Mouse (Mus musculus) lung, postnatal 0 days (tissue): Measurements from ENCODE around the gene Dspp. TPM values are rescaled to one million over a fixed set of nuclear protein-coding genes. Genes with fewer than 3 reads are reported as not detected.

Source experiments
- ATAC-seq: fragments of 200-750 bp; cut with Nextera tagmentation; 2 replicates; pipeline ENCODE4 v1.8.0; 2017; ENCODE audit warnings: moderate library complexity
- DNase-seq: peaks from one replicate; pipeline ENCODE4 v3.0.0-alpha.2; 2016; ENCODE audit warnings: low spot score
- H3K27ac ChIP-seq: fragments of 300-500 bp; sonication (generic); 2 replicates; pipeline ENCODE4 v1.5.1; 2014; ENCODE audit warnings: antibody characterized with exemption, mild to moderate bottlenecking, low read length, mixed read lengths
- H3K27me3 ChIP-seq: fragments of 300-500 bp; sonication (generic); replicated peaks from 2 replicates; pipeline ENCODE4 v1.6.1; 2014; ENCODE audit warnings: low read length, mixed read lengths; ENCODE audit not compliant: insufficient read depth
- H3K36me3 ChIP-seq: fragments of 300-500 bp; sonication (generic); 2 replicates; pipeline ENCODE4 v1.6.1; 2014; ENCODE audit warnings: low read length, mixed read lengths; ENCODE audit not compliant: insufficient read depth
- H3K4me1 ChIP-seq: fragments of 300-500 bp; sonication (generic); 2 replicates; pipeline ENCODE4 v1.6.1; 2014; ENCODE audit warnings: antibody characterized with exemption, low read depth, low read length, mixed read lengths; ENCODE audit not compliant: insufficient read depth
- H3K4me2 ChIP-seq: fragments of 300-500 bp; sonication (generic); replicated peaks from 2 replicates; pipeline ENCODE4 v1.6.1; 2014; ENCODE audit warnings: low read depth, mild to moderate bottlenecking, low read length, moderate library complexity, mixed read lengths
- H3K4me3 ChIP-seq: fragments of 300-500 bp; sonication (generic); 2 replicates; pipeline ENCODE4 v1.5.1; 2014; ENCODE audit warnings: low read depth, low read length
- H3K9ac ChIP-seq: fragments of 300-500 bp; sonication (generic); replicated peaks from 2 replicates; pipeline ENCODE4 v1.6.1; 2014; ENCODE audit warnings: low read depth, mild to moderate bottlenecking
- H3K9me3 ChIP-seq: fragments of 300-500 bp; sonication (generic); 2 replicates; pipeline ENCODE4 v1.6.1; 2016; ENCODE audit warnings: low read length, mixed read lengths
- CTCF ChIP-seq: IDR thresholded peaks from 2 replicates; pipeline ENCODE4 v1.5.1; 2016; ENCODE audit warnings: antibody characterized with exemption, mild to moderate bottlenecking
- EP300 ChIP-seq: IDR thresholded peaks from 2 replicates; pipeline ENCODE4 v1.6.1; 2016; ENCODE audit warnings: antibody characterized with exemption, mild to moderate bottlenecking, control low read depth
- WGBS: fragments of 180-500 bp; shearing (Covaris S2); extraction: QIAGEN DNeasy Blood & Tissue Kit; methylation state at CpG from one replicate; pipeline ENCODE4 v1.1.7; 2014; 5-methylcytosine and 5-hydroxymethylcytosine counted together
- polyA plus RNA-seq: library from polyadenylated mRNA; unstranded; fragments of >200 nt; fragmentation: Nextera tagmentation; extraction: Ambion mirVana; gene quantifications from 2 replicates; pipeline ENCODE4 v1.2.1, GENCODE M21; 2015

Gene Dspp
- polyA plus RNA-seq, 1 experiment from 2014 or later: not detected

- H3K9me3 ChIP-seq: no peaks in the 10 kb centered on the region
- no peak overlapping the region for H3K4me2 ChIP-seq
- WGBS: 34% methylated on average over 4 of the region's 4 CpGs
- no peak overlapping the region for H3K9ac ChIP-seq
- no peak for TF ChIP-seq EP300
- peak; percentile 91 for TF ChIP-seq CTCF
- H3K4me1 ChIP-seq: no peaks in the 10 kb centered on the region
- no peaks in the 10 kb centered on the region for H3K36me3 ChIP-seq
- H3K27ac ChIP-seq: no peak overlapping the region
- H3K27me3 ChIP-seq: no peaks in the 10 kb centered on the region
- peak; percentile 56 for ATAC-seq
- peak; percentile 72 for DNase-seq
- no peak overlapping the region for H3K4me3 ChIP-seq
Measured at GRCm38 (mm10) chr5:104131544-104131943, 39.0 kb upstream of the Dspp start.

GRCm38 (mm10) chr5:104133752-104134151 is 36.8 kb upstream of the Dspp start:
- WGBS: 49% methylated on average over 4 of the region's 4 CpGs
- 0 out of 2 replicates have a peak, but pooled peaks have one; percentile 24 for ATAC-seq
- no peak overlapping the region for H3K4me3 ChIP-seq

GRCm38 (mm10) chr5:104137920-104138541 is 32.5 kb upstream of the Dspp start:
- H3K27me3 ChIP-seq: no peaks in the 10 kb centered on the region
- H3K4me3 ChIP-seq: no peak overlapping the region
- no peaks in the 10 kb centered on the region for H3K36me3 ChIP-seq
- 39% methylated on average over 10 of the region's 10 CpGs for WGBS
- no peaks in the 10 kb centered on the region for H3K9me3 ChIP-seq
- peak; percentile 60 for ATAC-seq
- H3K27ac ChIP-seq: no peak overlapping the region
- no peak overlapping the region for H3K9ac ChIP-seq
- no peak overlapping the region for H3K4me2 ChIP-seq
- no peaks in the 10 kb centered on the region for H3K4me1 ChIP-seq
- TF ChIP-seq CTCF (no peak), EP300 (no peak)
- DNase-seq: no peak

More at GRCm38 (mm10) chr5:104133752-104134151, 36.8 kb upstream of the Dspp start:
- Histone ChIP-seq H3K4me1 (no peaks in the 10 kb centered on the region), H3K4me2 (no peak overlapping the region), H3K9me3 (no peaks in the 10 kb centered on the region), H3K27ac (no peak overlapping the region), H3K9ac (no peak overlapping the region), H3K27me3 (no peaks in the 10 kb centered on the region), H3K36me3 (no peaks in the 10 kb centered on the region)
- no peak for DNase-seq
- TF ChIP-seq CTCF (no peak), EP300 (no peak)

- WGBS: 61% methylated on average over 2 of the region's 2 CpGs
- no peak overlapping the region for H3K9ac ChIP-seq
- no peak overlapping the region for H3K4me3 ChIP-seq
- TF ChIP-seq EP300 (no peak), CTCF (peak; percentile 62)
- H3K36me3 ChIP-seq: no peaks in the 10 kb centered on the region
- ATAC-seq (no peak), DNase-seq (no peak)
- no peaks in the 10 kb centered on the region for H3K9me3 ChIP-seq
- no peaks in the 10 kb centered on the region for H3K4me1 ChIP-seq
- no peak overlapping the region for H3K4me2 ChIP-seq
- no peak overlapping the region for H3K27ac ChIP-seq
- no peaks in the 10 kb centered on the region for H3K27me3 ChIP-seq
Measured at GRCm38 (mm10) chr5:104141067-104141466, 29.4 kb upstream of the Dspp start.

- TF ChIP-seq EP300 (no peak), CTCF (no peak)
- DNase-seq (no peak), ATAC-seq (no peak)
- H3K4me2 ChIP-seq: no peak overlapping the region
- no peak overlapping the region for H3K27ac ChIP-seq
- no peak overlapping the region for H3K9ac ChIP-seq
- 72% methylated on average over 4 of the region's 4 CpGs for WGBS
- no peaks in the 10 kb centered on the region for H3K27me3 ChIP-seq
- H3K4me3 ChIP-seq: no peak overlapping the region
- no peaks in the 10 kb centered on the region for H3K4me1 ChIP-seq
- no peaks in the 10 kb centered on the region for H3K9me3 ChIP-seq
- no peaks in the 10 kb centered on the region for H3K36me3 ChIP-seq
Measured at GRCm38 (mm10) chr5:104144057-104144456, 26.5 kb upstream of the Dspp start.

- H3K27me3 ChIP-seq: no peaks in the 10 kb centered on the region
- H3K9me3 ChIP-seq: no peaks in the 10 kb centered on the region
- no peak overlapping the region for H3K9ac ChIP-seq
- H3K36me3 ChIP-seq: no peaks in the 10 kb centered on the region
- no peaks in the 10 kb centered on the region for H3K4me1 ChIP-seq
- TF ChIP-seq CTCF (no peak), EP300 (peak; percentile 63; the same call in 1 of the 2 replicates)
- 46% methylated on average over 7 of the region's 7 CpGs for WGBS
- H3K27ac ChIP-seq: no peak overlapping the region
- no peak overlapping the region for H3K4me3 ChIP-seq
- no peak overlapping the region for H3K4me2 ChIP-seq
- DNase-seq: peak; percentile 53
- ATAC-seq: peak; percentile 88
Measured at GRCm38 (mm10) chr5:104149349-104149748, 21.2 kb upstream of the Dspp start.
